Mouse (Mus musculus): ENCODE data around the gene Olfr523. TPM values are rescaled to one million over a fixed set of nuclear protein-coding genes. Genes with fewer than 3 reads are reported as not detected.

Olfr523 gene
- total RNA-seq, 2 experiments from 2014 or later = not detected

DNA sequence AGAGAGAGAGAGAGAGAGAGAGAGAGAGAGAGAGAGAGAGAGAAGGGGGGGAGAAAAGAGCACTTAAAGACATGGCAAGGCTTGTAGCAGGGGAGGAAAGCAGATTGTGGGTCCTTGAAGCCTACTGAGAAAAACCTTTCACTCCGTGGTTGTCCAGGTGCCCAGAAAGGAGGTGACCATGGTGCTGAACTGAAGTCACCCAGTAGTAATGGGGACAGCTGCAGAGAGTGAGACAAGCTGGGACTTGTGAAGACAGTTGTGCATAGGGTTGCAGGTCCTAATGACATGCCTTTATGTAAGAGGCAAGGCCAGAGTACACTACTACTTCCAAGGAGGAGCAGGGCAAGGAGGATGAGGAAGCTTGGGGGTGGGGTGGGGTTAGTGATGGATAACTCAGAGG, 46.3 kb downstream of the Olfr523 start:
- no peak for DNase-seq
- intact Hi-C loops (cut with DNase I; ENCODE audit: low total_unique reads) = no loop called here

- intact Hi-C loops (cut with DNase I; ENCODE audit: low total_unique reads) = no loop called here
- no peak for DNase-seq
These were observed 47.4 kb downstream of the Olfr523 start for GRCm38 (mm10) chr7:140220375-140220774.

- DNase-seq = no peak
- intact Hi-C loops (cut with DNase I; ENCODE audit: low total_unique reads) = no loop called here
These were observed 51.2 kb downstream of the Olfr523 start for GRCm38 (mm10) chr7:140224209-140224608.

Other genes with a start within 250 kb of the Olfr523 start
- gene Utf1, start 229.4 kb upstream of the Olfr523 start, total RNA-seq (2021) = not detected
- not detected for gene 6430531B16Rik, start 194.5 kb upstream of the Olfr523 start, total RNA-seq (2021)
- under 1 TPM; 0.59 to 0.75 TPM for gene Adam8, start 180.7 kb upstream of the Olfr523 start, total RNA-seq (2021)
- 1 to 10 TPM; 6.9 to 7.4 TPM for gene Zfp511, start 136.8 kb upstream of the Olfr523 start, total RNA-seq (2021)
- gene Tubgcp2, start 136.5 kb upstream of the Olfr523 start, total RNA-seq (2021) = 10 to 100 TPM; 16.3 to 18.1 TPM
- gene Msx3, start 124.1 kb upstream of the Olfr523 start, total RNA-seq (2021) = not detected
- gene Caly, start 90.7 kb upstream of the Olfr523 start, total RNA-seq (2021) = under 1 TPM; 0.31 to 0.53 TPM
- gene Prap1, start 79.8 kb upstream of the Olfr523 start, total RNA-seq (2021) = not detected
- 10 to 100 TPM; 33.6 to 43.7 TPM for gene Fuom, start 70.8 kb upstream of the Olfr523 start, total RNA-seq (2021)
- gene Paox, start 57.4 kb upstream of the Olfr523 start, total RNA-seq (2021) = 1 to 10 TPM; 3.7 to 4.7 TPM
- gene Echs1, start 56.7 kb upstream of the Olfr523 start, total RNA-seq (2021) = 100 to 1,000 TPM in 1 of 2 experiments, 10 to 100 TPM in 1; 91.8 to 114 TPM
- 10 to 100 TPM; 22.9 to 23.6 TPM for gene Mtg1, start 35.7 kb upstream of the Olfr523 start, total RNA-seq (2021)
- under 1 TPM; 0.23 to 0.47 TPM for gene Sprn, start 18.3 kb upstream of the Olfr523 start, total RNA-seq (2021)
- not detected for gene Olfr522, start 8.5 kb upstream of the Olfr523 start, total RNA-seq (2021)
- gene Olfr524, start 32.7 kb downstream of the Olfr523 start, total RNA-seq (2021) = not detected
- gene Cd163l1, start 45.0 kb downstream of the Olfr523 start, total RNA-seq (2021) = not detected
- not detected for gene 5830411N06Rik, start 74.1 kb downstream of the Olfr523 start, total RNA-seq (2021)
- gene Olfr525, start 147.6 kb downstream of the Olfr523 start, total RNA-seq (2021) = not detected
- not detected for gene Olfr527, start 160.8 kb downstream of the Olfr523 start, total RNA-seq (2021)
- not detected for gene Olfr60, start 188.5 kb downstream of the Olfr523 start, total RNA-seq (2021)
- gene Olfr530, start 203.1 kb downstream of the Olfr523 start, total RNA-seq (2021) = not detected
- gene Olfr531, start 229.7 kb downstream of the Olfr523 start, total RNA-seq (2021) = not detected
- gene Olfr532, start 248.4 kb downstream of the Olfr523 start, total RNA-seq (2021) = not detected

All from gastrocnemius, postnatal 14 days (tissue).